22 mouse cellular contexts compared by ENCODE assay signal in the genomic region with DNA sequence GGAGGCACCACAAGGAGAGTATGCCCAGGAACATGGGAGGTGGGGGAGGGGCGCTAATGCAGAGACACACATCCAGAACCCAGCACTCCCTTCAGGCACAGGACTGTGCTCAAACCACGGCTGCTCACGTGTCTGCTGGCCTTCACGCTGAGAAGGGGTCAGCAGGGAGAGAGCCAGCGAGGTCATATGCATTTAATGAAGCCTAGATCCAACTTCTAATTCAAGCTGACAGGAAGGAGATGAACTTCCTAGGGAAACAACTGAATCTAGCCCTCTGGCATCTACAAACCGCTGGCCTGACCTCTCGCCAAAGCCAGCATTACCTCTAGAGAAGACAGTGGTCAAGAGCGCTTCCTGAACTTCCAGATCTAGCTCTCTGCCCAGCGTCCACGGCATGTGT. TPM values are rescaled to one million over a fixed set of nuclear protein-coding genes. Genes with fewer than 3 reads are reported as not detected.
A peak's percentile ranks its signal among the peaks of the same experiment; 100 is the strongest.
DNase-seq lines count a peak whose midpoint lies in the region; ATAC-seq and TF ChIP-seq lines count a peak whose summit lies in the region.
"Had no signal": no experiment of that assay in that cellular context is flagged by ENCODE, and none has a peak within 500 bp of the region (broad histone marks: within the 10 kb centered on the region; RNA-seq: fewer than 3 reads in every experiment).

No protein-coding gene starts in this region.

- TF ChIP-seq EP300 in liver, postnatal 0 days (IDR thresholded peaks at IDR 0.05; ENCODE audit: low read depth) = no peak

- no peak for TF ChIP-seq CTCF in kidney, adult 2 months (conservative IDR thresholded peaks at IDR 0.05; ENCODE audit: insufficient read depth, insufficient read length, low read depth, low read length)
- TF ChIP-seq CTCF in liver, postnatal 0 days (IDR thresholded peaks at IDR 0.05; ENCODE audit: low read depth) = no peak
- TF ChIP-seq CTCF in thymus, adult 2 months (IDR thresholded peaks at IDR 0.05; ENCODE audit: borderline replicate concordance, control insufficient read depth, extremely low read depth, insufficient read depth, low read length, poor library complexity) = no peak

- 60% methylated on average over 10 of the region's 10 CpGs for WGBS in kidney, adult 2 months
- WGBS in liver, postnatal 0 days (ENCODE audit: insufficient replicate concordance) = 73% methylated on average over 10 of the region's 10 CpGs
- WGBS in liver, embryonic 12.5 days (ENCODE audit: insufficient replicate concordance) = 53% methylated on average over 10 of the region's 10 CpGs
- WGBS in macrophage (ENCODE audit: missing documents) = 87% methylated on average over 10 of the region's 10 CpGs
- WGBS in thymus, adult 2 months = 94% methylated on average over 10 of the region's 10 CpGs

- H3K27ac ChIP-seq in kidney, adult 2 months (ENCODE audit: insufficient read depth, low read depth, low read length) = no peak overlapping the region
- H3K27ac ChIP-seq in liver, postnatal 0 days (ENCODE audit: low read depth) = no peak overlapping the region
- no peak overlapping the region for H3K27ac ChIP-seq in liver, embryonic 12.5 days
- H3K27ac ChIP-seq in macrophage = peak overlapping the region; percentile 73
- no peak overlapping the region for H3K27ac ChIP-seq in thymus, adult 2 months (ENCODE audit: control insufficient read depth, insufficient read depth, low read length)
- H3K27ac ChIP-seq: forebrain, embryonic 13.5 days; hindbrain, postnatal 0 days; liver, embryonic 14.5 days; midbrain, embryonic 12.5 days had no signal

- no peak overlapping the region for H3K4me3 ChIP-seq in kidney, adult 2 months (ENCODE audit: insufficient read depth, low read depth, low read length)
- H3K4me3 ChIP-seq in liver, postnatal 0 days (ENCODE audit: low read depth, low read length) = no peak overlapping the region
- no peak overlapping the region for H3K4me3 ChIP-seq in liver, embryonic 12.5 days
- no peak overlapping the region for H3K4me3 ChIP-seq in macrophage (ENCODE audit: inconsistent target)
- no peak overlapping the region for H3K4me3 ChIP-seq in thymus, adult 2 months (ENCODE audit: control insufficient read depth, insufficient read depth, low read length)
- H3K4me3 ChIP-seq: forebrain, embryonic 13.5 days; heart, embryonic 12.5 days; layer of hippocampus, adult 2 months; midbrain, embryonic 12.5 days had no signal

- DNase-seq in kidney, adult 2 months = peak; percentile 67
- DNase-seq in kidney, adult 18-20 months = no peak
- no peak for DNase-seq in liver, postnatal 0 days
- DNase-seq in retina, postnatal 1 day = peak; percentile 22
- DNase-seq in retina, embryonic 14.5 days (ENCODE audit: low spot score) = no peak
- no peak for DNase-seq in thymus, adult 2 months
- DNase-seq: adrenal gland, postnatal 25 days; cerebellum, adult 9-10 months; heart, postnatal 14 days; lung, postnatal 4 days; right cerebral cortex, postnatal 25 days; spleen, adult 18-20 months; thymus, postnatal 14 days had no signal

- H3K9ac ChIP-seq in liver, postnatal 0 days (replicated peaks) = no peak overlapping the region
- no peak overlapping the region for H3K9ac ChIP-seq in liver, embryonic 12.5 days
- H3K9ac ChIP-seq: forebrain, embryonic 13.5 days; heart, embryonic 12.5 days; liver, embryonic 14.5 days; midbrain, embryonic 12.5 days had no signal

- no peaks in the 10 kb centered on the region for H3K4me1 ChIP-seq in kidney, adult 2 months (ENCODE audit: control insufficient read depth, insufficient read depth, low read length)
- peaks cover 15% of the 10 kb centered on the region; the same call in 1 of the 2 replicates for H3K4me1 ChIP-seq in liver, postnatal 0 days (ENCODE audit: insufficient read depth)
- H3K4me1 ChIP-seq in liver, embryonic 12.5 days = peaks cover 31% of the 10 kb centered on the region
- H3K4me1 ChIP-seq in thymus, adult 2 months (replicated peaks; ENCODE audit: control insufficient read depth, insufficient read depth, low read length) = peaks cover 10% of the 10 kb centered on the region
- H3K4me1 ChIP-seq: forebrain, embryonic 13.5 days; midbrain, embryonic 12.5 days had no signal

- no peaks in the 10 kb centered on the region for H3K9me3 ChIP-seq in liver, postnatal 0 days (ENCODE audit: low read length)
- H3K9me3 ChIP-seq in liver, embryonic 12.5 days (replicated peaks) = peaks cover 8% of the 10 kb centered on the region; the same call in 1 of the 2 replicates
- H3K9me3 ChIP-seq: forebrain, embryonic 13.5 days had no signal

- H3K36me3 ChIP-seq in kidney, adult 2 months (ENCODE audit: control insufficient read depth, insufficient read depth, low read length) = no peaks in the 10 kb centered on the region
- peaks cover 18% of the 10 kb centered on the region for H3K36me3 ChIP-seq in liver, postnatal 0 days (replicated peaks; ENCODE audit: insufficient read depth, low read length)
- H3K36me3 ChIP-seq in liver, embryonic 12.5 days = peaks cover 40% of the 10 kb centered on the region
- peaks cover 16% of the 10 kb centered on the region; the same call in 1 of the 2 replicates for H3K36me3 ChIP-seq in macrophage (ENCODE audit: inconsistent target)
- peaks cover 28% of the 10 kb centered on the region for H3K36me3 ChIP-seq in thymus, adult 2 months (ENCODE audit: control insufficient read depth, insufficient read depth, low read length)

- ATAC-seq in liver, postnatal 0 days = peak; percentile 24; the same call in 1 of the 2 replicates
- ATAC-seq in liver, embryonic 12.5 days = no peak
- ATAC-seq: forebrain, embryonic 13.5 days; intestine, embryonic 16.5 days had no signal

- H3K4me2 ChIP-seq in liver, postnatal 0 days (ENCODE audit: low read depth, low read length) = no peak overlapping the region
- no peak overlapping the region for H3K4me2 ChIP-seq in liver, embryonic 12.5 days
- H3K4me2 ChIP-seq: forebrain, embryonic 13.5 days; heart, embryonic 12.5 days; midbrain, embryonic 12.5 days had no signal

- no peaks in the 10 kb centered on the region for H3K79me2 ChIP-seq in macrophage (ENCODE audit: inconsistent target)

- no peak for TF ChIP-seq POLR2A in kidney, adult 2 months (IDR thresholded peaks at IDR 0.05; ENCODE audit: low read depth, low read length)
- TF ChIP-seq POLR2A in thymus, adult 2 months (IDR thresholded peaks at IDR 0.05; ENCODE audit: control insufficient read depth, extremely low read depth, insufficient read depth, low read length, poor library complexity) = no peak

- H3K27me3 ChIP-seq in kidney, adult 2 months (replicated peaks; ENCODE audit: control insufficient read depth, insufficient read depth, low read length) = no peaks in the 10 kb centered on the region
- no peaks in the 10 kb centered on the region for H3K27me3 ChIP-seq in liver, postnatal 0 days (ENCODE audit: insufficient read depth, low read length)
- no peaks in the 10 kb centered on the region for H3K27me3 ChIP-seq in liver, embryonic 12.5 days (replicated peaks)
- H3K27me3 ChIP-seq in thymus, adult 2 months (ENCODE audit: control insufficient read depth, insufficient read depth, low read length) = no peaks in the 10 kb centered on the region
- H3K27me3 ChIP-seq: forebrain, embryonic 13.5 days; heart, embryonic 12.5 days; midbrain, embryonic 12.5 days had no signal

RNA-seq across cellular contexts. Expression of a gene that starts 13.4 kb away (rescaled TPM):
- 7.2 and 7.6 TPM in 2 replicates for polyA plus RNA-seq in kidney, adult 2 months (2012; rRNA removed)
- 0.40 and 0.59 TPM in 2 replicates for polyA plus RNA-seq in liver, postnatal 0 days (2015; fragmentation: Nextera tagmentation; extraction: Ambion mirVana)
- polyA plus RNA-seq in liver, embryonic 12.5 days (2016; fragmentation: Nextera tagmentation; extraction: Ambion mirVana) = 0.21 and 0.81 TPM in 2 replicates
- total RNA-seq in macrophage (2018; cell fraction: chromatin; rRNA removed) = 10 to 100 TPM in 11 of 26 experiments, 1 to 10 TPM in 15; 5.2 to 18.2 (median 9.0) TPM
- total RNA-seq in macrophage (2018; cell fraction: cytosol; rRNA removed) = 1 to 10 TPM; 2.3 to 6.2 (median 4.7) TPM
- 10 to 100 TPM in 10 of 26 experiments, 1 to 10 TPM in 16; 6.7 to 14.4 (median 9.6) TPM for total RNA-seq in macrophage (2018; cell fraction: nucleus; rRNA removed)
- 2.4 to 3.6 TPM (median 3.0 TPM) in 3 replicates for polyA plus RNA-seq in macrophage (2018)
- polyA plus RNA-seq in thymus, adult 2 months (2012; rRNA removed) = 60.5 and 65.9 TPM in 2 replicates

RNA-seq across cellular contexts. Expression of a gene that starts 31.3 kb away (rescaled TPM):
- polyA plus RNA-seq in kidney, adult 2 months (2012; rRNA removed) = 26.7 and 31.4 TPM in 2 replicates
- 10.2 and 10.9 TPM in 2 replicates for polyA plus RNA-seq in liver, postnatal 0 days (2015; fragmentation: Nextera tagmentation; extraction: Ambion mirVana)
- polyA plus RNA-seq in liver, embryonic 12.5 days (2016; fragmentation: Nextera tagmentation; extraction: Ambion mirVana) = 15.2 and 16.2 TPM in 2 replicates
- 10 to 100 TPM in 25 of 26 experiments, 1 to 10 TPM in 1; 9.3 to 25.8 (median 14.9) TPM for total RNA-seq in macrophage (2018; cell fraction: chromatin; rRNA removed)
- 10 to 100 TPM in 22 of 26 experiments, 1 to 10 TPM in 4; 8.6 to 15.0 (median 11.9) TPM for total RNA-seq in macrophage (2018; cell fraction: cytosol; rRNA removed)
- 10 to 100 TPM in 24 of 26 experiments, 1 to 10 TPM in 2; 7.7 to 23.5 (median 16.5) TPM for total RNA-seq in macrophage (2018; cell fraction: nucleus; rRNA removed)
- 5.4 to 14.2 TPM (median 12.1 TPM) in 3 replicates for polyA plus RNA-seq in macrophage (2018)
- polyA plus RNA-seq in thymus, adult 2 months (2012; rRNA removed) = 59.4 and 64.2 TPM in 2 replicates

RNA-seq across cellular contexts. Expression of a gene that starts 34.5 kb away (rescaled TPM):
- 28.7 and 31.6 TPM in 2 replicates for polyA plus RNA-seq in kidney, adult 2 months (2012; rRNA removed)
- polyA plus RNA-seq in liver, postnatal 0 days (2015; fragmentation: Nextera tagmentation; extraction: Ambion mirVana) = 2.1 and 2.6 TPM in 2 replicates
- 4.6 and 5.5 TPM in 2 replicates for polyA plus RNA-seq in liver, embryonic 12.5 days (2016; fragmentation: Nextera tagmentation; extraction: Ambion mirVana)
- total RNA-seq in macrophage (2018; cell fraction: chromatin; rRNA removed) = 100 to 1,000 TPM in 6 of 26 experiments, 10 to 100 TPM in 20; 33.1 to 176 (median 55.0) TPM
- 10 to 100 TPM; 12.1 to 36.4 (median 19.1) TPM for total RNA-seq in macrophage (2018; cell fraction: cytosol; rRNA removed)
- 100 to 1,000 TPM in 3 of 26 experiments, 10 to 100 TPM in 23; 29.4 to 155 (median 46.0) TPM for total RNA-seq in macrophage (2018; cell fraction: nucleus; rRNA removed)
- 15.6 to 22.3 TPM (median 19.4 TPM) in 3 replicates for polyA plus RNA-seq in macrophage (2018)
- 150 and 172 TPM in 2 replicates for polyA plus RNA-seq in thymus, adult 2 months (2012; rRNA removed)

RNA-seq across cellular contexts. Expression of a gene that starts 40.9 kb away (rescaled TPM):
- polyA plus RNA-seq in kidney, adult 2 months (2012; rRNA removed) = 3.8 and 4.6 TPM in 2 replicates
- polyA plus RNA-seq in liver, postnatal 0 days (2015; fragmentation: Nextera tagmentation; extraction: Ambion mirVana) = 4.5 and 5.3 TPM in 2 replicates
- polyA plus RNA-seq in liver, embryonic 12.5 days (2016; fragmentation: Nextera tagmentation; extraction: Ambion mirVana) = 7.8 and 8.9 TPM in 2 replicates
- 100 to 1,000 TPM in 3 of 26 experiments, 10 to 100 TPM in 23; 52.3 to 159 (median 67.1) TPM for total RNA-seq in macrophage (2018; cell fraction: chromatin; rRNA removed)
- total RNA-seq in macrophage (2018; cell fraction: cytosol; rRNA removed) = 10 to 100 TPM; 13.2 to 23.2 (median 17.6) TPM
- total RNA-seq in macrophage (2018; cell fraction: nucleus; rRNA removed) = 10 to 100 TPM; 22.0 to 60.1 (median 38.5) TPM
- polyA plus RNA-seq in macrophage (2018) = 13.9 to 16.6 TPM (median 14.8 TPM) in 3 replicates
- polyA plus RNA-seq in thymus, adult 2 months (2012; rRNA removed) = 7.9 and 9.5 TPM in 2 replicates

RNA-seq across cellular contexts. Expression of a gene that starts 57.0 kb away (rescaled TPM):
- polyA plus RNA-seq in kidney, adult 2 months (2012; rRNA removed) = 15.8 and 16.2 TPM in 2 replicates
- 5.2 and 5.9 TPM in 2 replicates for polyA plus RNA-seq in liver, postnatal 0 days (2015; fragmentation: Nextera tagmentation; extraction: Ambion mirVana)
- polyA plus RNA-seq in liver, embryonic 12.5 days (2016; fragmentation: Nextera tagmentation; extraction: Ambion mirVana) = 7.0 and 10.0 TPM in 2 replicates
- total RNA-seq in macrophage (2018; cell fraction: chromatin; rRNA removed) = 10 to 100 TPM; 11.7 to 99.4 (median 23.3) TPM
- 10 to 100 TPM in 21 of 26 experiments, 1 to 10 TPM in 5; 7.2 to 20.6 (median 13.0) TPM for total RNA-seq in macrophage (2018; cell fraction: cytosol; rRNA removed)
- 10 to 100 TPM; 16.8 to 80.0 (median 28.9) TPM for total RNA-seq in macrophage (2018; cell fraction: nucleus; rRNA removed)
- polyA plus RNA-seq in macrophage (2018) = 3.4 to 11.0 TPM (median 7.7 TPM) in 3 replicates
- polyA plus RNA-seq in thymus, adult 2 months (2012; rRNA removed) = 24.8 and 24.9 TPM in 2 replicates

Comparison
In these comparisons a context has a peak if more than half of its experiments do, and no peak if none do; other contexts are left out.
1. DNase-seq: peak in kidney, adult 2 months (single experiment) and retina, postnatal 1 day (single experiment); none in kidney, adult 18-20 months (single experiment), liver, postnatal 0 days (single experiment), retina, embryonic 14.5 days (single experiment) and thymus, adult 2 months (single experiment).